24 mouse cellular contexts compared by ENCODE assay signal in the genomic region with DNA sequence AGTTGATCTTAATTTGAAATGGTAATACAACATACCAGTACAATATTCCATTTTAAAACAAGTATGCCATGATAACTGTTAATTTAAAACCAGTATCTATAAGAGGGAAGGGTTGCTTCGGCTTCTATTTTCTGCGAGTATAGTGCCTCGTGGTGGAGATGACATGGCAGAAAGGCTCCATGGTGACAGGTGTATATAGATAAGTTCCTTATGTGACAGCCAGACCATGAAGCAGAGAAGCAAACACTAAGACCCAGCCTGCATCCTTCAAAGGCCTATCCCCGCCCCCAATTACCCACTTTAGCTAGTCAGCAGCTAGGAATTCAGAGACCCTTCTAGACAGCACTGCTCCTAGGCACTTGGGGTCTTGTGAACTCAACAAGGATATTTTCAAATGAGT. TPM values are rescaled to one million over a fixed set of nuclear protein-coding genes. Genes with fewer than 3 reads are reported as not detected.
DNase-seq lines count a peak whose midpoint lies in the region; ATAC-seq lines count a peak whose summit lies in the region.
"Had no signal": no experiment of that assay in that cellular context is flagged by ENCODE, and none has a peak within 500 bp of the region (broad histone marks: within the 10 kb centered on the region; RNA-seq: fewer than 3 reads in every experiment).

No protein-coding gene starts in this region.

- no peak overlapping the region for H3K9ac ChIP-seq in liver, embryonic 11.5 days (ENCODE audit: low read depth, low read length)
- no peak overlapping the region for H3K9ac ChIP-seq in liver, embryonic 12.5 days
- no peak overlapping the region for H3K9ac ChIP-seq in hindbrain, embryonic 11.5 days (ENCODE audit: low read depth, low read length)
- H3K9ac ChIP-seq: embryonic facial prominence, embryonic 13.5 days; embryonic facial prominence, embryonic 15.5 days; forebrain, embryonic 12.5 days had no signal

- DNase-seq in liver, embryonic 11.5 days (ENCODE audit: low spot score): peak; percentile 19
- no peak for DNase-seq in hindbrain, embryonic 11.5 days (ENCODE audit: low spot score)
- DNase-seq: adrenal gland, adult 2 months; adrenal gland, postnatal 10 days; adrenal gland, postnatal 25 days; cerebellum, adult 11 months; cerebellum, adult 18-20 months; cerebellum, adult 8-10 months; cerebellum, adult 9-11 months; cerebellum, postnatal 14 days; cerebellum, postnatal 36 days; embryo, embryonic 11 days had no signal

- no peak overlapping the region for H3K4me2 ChIP-seq in liver, embryonic 11.5 days
- H3K4me2 ChIP-seq in liver, embryonic 12.5 days: no peak overlapping the region
- no peak overlapping the region for H3K4me2 ChIP-seq in hindbrain, embryonic 11.5 days (replicated peaks; ENCODE audit: low read depth, low read length)
- H3K4me2 ChIP-seq: embryonic facial prominence, embryonic 13.5 days; embryonic facial prominence, embryonic 15.5 days; forebrain, embryonic 12.5 days had no signal

- no peaks in the 10 kb centered on the region for H3K9me3 ChIP-seq in liver, embryonic 11.5 days (ENCODE audit: control insufficient read depth, low read length)
- no peaks in the 10 kb centered on the region for H3K9me3 ChIP-seq in liver, embryonic 12.5 days (replicated peaks)
- no peaks in the 10 kb centered on the region for H3K9me3 ChIP-seq in hindbrain, embryonic 11.5 days (ENCODE audit: control insufficient read depth, low read length)
- H3K9me3 ChIP-seq: embryonic facial prominence, embryonic 13.5 days; embryonic facial prominence, embryonic 15.5 days; forebrain, embryonic 12.5 days had no signal

- ATAC-seq in liver, embryonic 11.5 days (replicated peaks; ENCODE audit: low FRiP score): no peak
- no peak for ATAC-seq in liver, embryonic 12.5 days
- peak; percentile 65 for ATAC-seq in megakaryocyte progenitor cell, adult 5-6 weeks (replicated peaks; ENCODE audit: poor library complexity)
- ATAC-seq in megakaryocyte-erythroid progenitor cell, adult 5-6 weeks (replicated peaks; ENCODE audit: low FRiP score, low TSS enrichment, poor library complexity, severe bottlenecking): peak; percentile 69
- ATAC-seq in hindbrain, embryonic 11.5 days (ENCODE audit: low FRiP score): no peak
- ATAC-seq: forebrain, embryonic 14.5 days; forebrain, embryonic 16.5 days had no signal

- no peak overlapping the region for H3K27ac ChIP-seq in liver, embryonic 11.5 days (ENCODE audit: low read depth, low read length)
- no peak overlapping the region for H3K27ac ChIP-seq in liver, embryonic 12.5 days
- H3K27ac ChIP-seq in hindbrain, embryonic 11.5 days (ENCODE audit: low read depth, low read length): no peak overlapping the region
- H3K27ac ChIP-seq: embryonic facial prominence, embryonic 13.5 days; embryonic facial prominence, embryonic 15.5 days; forebrain, embryonic 10.5 days; forebrain, embryonic 12.5 days had no signal

- 68% methylated on average over 4 of the region's 4 CpGs for whole genome bisulfite sequencing in liver, embryonic 11.5 days
- 48% methylated on average over 4 of the region's 4 CpGs for WGBS in liver, embryonic 12.5 days (ENCODE audit: insufficient replicate concordance)
- WGBS in hindbrain, embryonic 11.5 days: 85% methylated on average over 4 of the region's 4 CpGs

- no peaks in the 10 kb centered on the region for H3K36me3 ChIP-seq in liver, embryonic 11.5 days (ENCODE audit: control insufficient read depth, insufficient read depth, low read length)
- H3K36me3 ChIP-seq in liver, embryonic 12.5 days: no peaks in the 10 kb centered on the region
- H3K36me3 ChIP-seq in hindbrain, embryonic 11.5 days (ENCODE audit: control insufficient read depth, insufficient read depth, low read length): no peaks in the 10 kb centered on the region
- H3K36me3 ChIP-seq: embryonic facial prominence, embryonic 13.5 days; embryonic facial prominence, embryonic 15.5 days; forebrain, embryonic 10.5 days; forebrain, embryonic 12.5 days had no signal

- no peaks in the 10 kb centered on the region for H3K4me1 ChIP-seq in liver, embryonic 11.5 days (replicated peaks; ENCODE audit: control insufficient read depth, insufficient read depth, low read length)
- no peaks in the 10 kb centered on the region for H3K4me1 ChIP-seq in liver, embryonic 12.5 days
- no peaks in the 10 kb centered on the region for H3K4me1 ChIP-seq in hindbrain, embryonic 11.5 days (replicated peaks; ENCODE audit: control insufficient read depth, insufficient read depth, low read length)
- H3K4me1 ChIP-seq: embryonic facial prominence, embryonic 13.5 days; embryonic facial prominence, embryonic 15.5 days; forebrain, embryonic 10.5 days; forebrain, embryonic 12.5 days had no signal

- H3K4me3 ChIP-seq in liver, embryonic 11.5 days (ENCODE audit: low read depth, low read length): no peak overlapping the region
- H3K4me3 ChIP-seq in liver, embryonic 12.5 days: no peak overlapping the region
- H3K4me3 ChIP-seq in hindbrain, embryonic 11.5 days (ENCODE audit: low read depth, low read length): no peak overlapping the region
- H3K4me3 ChIP-seq: embryonic facial prominence, embryonic 13.5 days; embryonic facial prominence, embryonic 15.5 days; erythroblast, embryonic 14.5 days; forebrain, embryonic 10.5 days; forebrain, embryonic 12.5 days had no signal

- H3K27me3 ChIP-seq in liver, embryonic 11.5 days (replicated peaks; ENCODE audit: control insufficient read depth, insufficient read depth, low read length): no peaks in the 10 kb centered on the region
- H3K27me3 ChIP-seq in liver, embryonic 12.5 days (replicated peaks): 0 out of 2 replicates have a peak, but pooled peaks cover 4% of the 10 kb centered on the region
- H3K27me3 ChIP-seq in hindbrain, embryonic 11.5 days (ENCODE audit: control insufficient read depth, insufficient read depth, low read length): no peaks in the 10 kb centered on the region
- H3K27me3 ChIP-seq: embryonic facial prominence, embryonic 13.5 days; embryonic facial prominence, embryonic 15.5 days; forebrain, embryonic 12.5 days had no signal

RNA-seq across cellular contexts. Expression of a gene that starts 10.5 kb away (rescaled TPM):
- 3.5 and 4.0 TPM in 2 replicates for polyA plus RNA-seq in liver, embryonic 11.5 days (2014; fragmentation: Nextera tagmentation; extraction: Ambion mirVana)
- 4.0 and 4.4 TPM in 2 replicates for polyA plus RNA-seq in liver, embryonic 12.5 days (2016; fragmentation: Nextera tagmentation; extraction: Ambion mirVana)
- total RNA-seq in megakaryocyte progenitor cell, adult 5-6 weeks (2015): 184 and 191 TPM in 2 replicates
- 174 and 180 TPM in 2 replicates for total RNA-seq in megakaryocyte progenitor cell, adult 5-6 weeks (2017)
- 18.7 and 24.7 TPM in 2 replicates for total RNA-seq in megakaryocyte-erythroid progenitor cell, adult 5-6 weeks (2014; fragmentation: Nextera tagmentation)
- total RNA-seq in megakaryocyte-erythroid progenitor cell, adult 5-6 weeks (2017): 28.4 and 48.3 TPM in 2 replicates
- 0.29 and 0.35 TPM in 2 replicates for polyA plus RNA-seq in hindbrain, embryonic 11.5 days (2014; fragmentation: Nextera tagmentation; extraction: Ambion mirVana)

RNA-seq across cellular contexts. Expression of a gene that starts 24.3 kb away (rescaled TPM):
- polyA plus RNA-seq in liver, embryonic 11.5 days (2014; fragmentation: Nextera tagmentation; extraction: Ambion mirVana): 2.4 TPM in 2 replicates
- 1.1 and 1.5 TPM in 2 replicates for polyA plus RNA-seq in liver, embryonic 12.5 days (2016; fragmentation: Nextera tagmentation; extraction: Ambion mirVana)
- total RNA-seq in megakaryocyte progenitor cell, adult 5-6 weeks (2015): 3.9 and 5.3 TPM in 2 replicates
- total RNA-seq in megakaryocyte progenitor cell, adult 5-6 weeks (2017): 6.4 and 6.5 TPM in 2 replicates
- 3.8 and 9.0 TPM in 2 replicates for total RNA-seq in megakaryocyte-erythroid progenitor cell, adult 5-6 weeks (2014; fragmentation: Nextera tagmentation)
- 5.6 and 11.7 TPM in 2 replicates for total RNA-seq in megakaryocyte-erythroid progenitor cell, adult 5-6 weeks (2017)
- 0.25 and 1.4 TPM in 2 replicates for polyA plus RNA-seq in hindbrain, embryonic 11.5 days (2014; fragmentation: Nextera tagmentation; extraction: Ambion mirVana)
- total RNA-seq: adrenal gland, adult 2 months; MEL had no signal
- polyA plus RNA-seq: adrenal gland, adult 2 months; C2C12; erythroblast, embryonic 14.5 days had no signal

Comparison
In these comparisons a context has a peak if more than half of its experiments do, and no peak if none do; other contexts are left out.
1. ATAC-seq: peak in megakaryocyte progenitor cell, adult 5-6 weeks (single experiment) and megakaryocyte-erythroid progenitor cell, adult 5-6 weeks (single experiment); none in liver, embryonic 11.5 days (single experiment), liver, embryonic 12.5 days (single experiment) and hindbrain, embryonic 11.5 days (single experiment).